Mouse (Mus musculus) kidney, adult 2 months (tissue): Measurements from ENCODE around the gene 1700001O22Rik.

Experiments
- CTCF ChIP-seq: fragments of 200-500 bp; conservative IDR thresholded peaks from 2 replicates; pipeline ENCODE4 v1.5.1; 2011; ENCODE audit warnings: low read depth, mild to moderate bottlenecking, control low read depth, low read length, moderate library complexity, mixed read lengths; ENCODE audit not compliant: insufficient read depth, insufficient read length
- POLR2A ChIP-seq: fragments of 200-500 bp; IDR thresholded peaks from one replicate; pipeline ENCODE4 v1.6.1; 2011; ENCODE audit warnings: low read depth, low read length, control low read depth

- no peak for TF ChIP-seq CTCF
- no peak for TF ChIP-seq POLR2A
Observed at GRCm38 (mm10) chr2:30799456-30799855, 4.0 kb downstream of the 1700001O22Rik start.
